Mouse (Mus musculus): Measurements from ENCODE around the gene Hykk.

GRCm38 (mm10) chr9:54931765-54932164 is 14.7 kb downstream of the Hykk start:
- TF ChIP-seq POLR2AphosphoS2 (IDR thresholded peaks at IDR 0.05; ENCODE audit: insufficient read length, low read depth) = no peak
- no peak for TF ChIP-seq POLR2A (IDR thresholded peaks at IDR 0.05; ENCODE audit: insufficient read length, low read depth)
- no peak for TF ChIP-seq CEBPB (IDR thresholded peaks at IDR 0.05; ENCODE audit: insufficient read depth, poor library complexity, severe bottlenecking)
- TF ChIP-seq REST (IDR thresholded peaks at IDR 0.05; ENCODE audit: insufficient read depth, insufficient read length) = no peak
- TF ChIP-seq MAX (IDR thresholded peaks at IDR 0.05; ENCODE audit: low read depth) = no peak

Data from myocyte (in vitro differentiated cells).